Mouse (Mus musculus): Measurements from ENCODE around the gene Hbb-bt. TPM values are rescaled to one million over a fixed set of nuclear protein-coding genes. Genes with fewer than 3 reads are reported as not detected.
"Not testable (repeated sequence)": the region's sequence is repeated elsewhere in the genome, so short reads cannot be mapped to it uniquely, and the experiment has no call there.

Gene Hbb-bt
- 10 to 100 TPM; 40.8 to 52.6 TPM for total RNA-seq (2021)
- long read RNA-seq, experiment 1, transcript Hbb-bt-201 (3 exons, 703 nt), result major isoform, 10 of 10 reads
- long read RNA-seq, experiment 1, partial matches to known transcripts, result 0 of 10 reads
- long read RNA-seq, experiment 1, other reads (novel, unspliced or antisense), result 0 of 10 reads
- long read RNA-seq, experiment 2, transcript Hbb-bt-201 (3 exons, 703 nt), result major isoform, 20 of 20 reads
- long read RNA-seq, experiment 2, partial matches to known transcripts, result 0 of 20 reads
- long read RNA-seq, experiment 2, other reads (novel, unspliced or antisense), result 0 of 20 reads

- DNase-seq (ENCODE audit: low spot score in 2 of 2), result no peak
These were observed at the start of gene Hbb-bt for GRCm38 (mm10) chr7:103813766-103814165. Gene Hbb-bt, minus strand, starts transcription at chr7:103813996.

GRCm38 (mm10) chr7:103861531-103861930 lies 47.7 kb upstream of the Hbb-bt start:
- DNase-seq (ENCODE audit: low spot score in 2 of 2), result no peak

GRCm38 (mm10) chr7:103860855-103861254 lies 47.1 kb upstream of the Hbb-bt start:
- DNase-seq (ENCODE audit: low spot score in 2 of 2), result no peak

GRCm38 (mm10) chr7:103859076-103859475 lies 45.3 kb upstream of the Hbb-bt start:
- no peak for DNase-seq (ENCODE audit: low spot score in 2 of 2)

GRCm38 (mm10) chr7:103854669-103855068 lies 40.9 kb upstream of the Hbb-bt start:
- DNase-seq (ENCODE audit: low spot score in 2 of 2), result no peak

- no peak for DNase-seq (ENCODE audit: low spot score in 2 of 2)
These were observed 39.3 kb upstream of the Hbb-bt start, which contains the start of gene Hbb-y for GRCm38 (mm10) chr7:103853090-103853489. Gene Hbb-y, minus strand, starts transcription at chr7:103853216.

GRCm38 (mm10) chr7:103844525-103845325 lies 30.9 kb upstream of the Hbb-bt start:
- DNase-seq (ENCODE audit: low spot score in 2 of 2), result no peak

- no peak for DNase-seq (ENCODE audit: low spot score in 2 of 2)
These were observed 29.2 kb upstream of the Hbb-bt start, which contains the start of gene Hbb-bh1 for GRCm38 (mm10) chr7:103843034-103843433. Gene Hbb-bh1, minus strand, starts transcription at chr7:103843164.

GRCm38 (mm10) chr7:103840268-103840667 lies 26.5 kb upstream of the Hbb-bt start, which contains the start of gene Hbb-bh2:
Gene Hbb-bh2, minus strand, starts transcription at chr7:103840520.
- no peak for DNase-seq (ENCODE audit: low spot score in 2 of 2)

- no peak for DNase-seq (ENCODE audit: low spot score in 2 of 2)
These were observed 14.0 kb upstream of the Hbb-bt start, which contains the start of gene Hbb-bs for GRCm38 (mm10) chr7:103827808-103828207. Gene Hbb-bs, minus strand, starts transcription at chr7:103828096.

- DNase-seq (ENCODE audit: low spot score in 2 of 2), result not testable (repeated sequence)
These were observed 13.3 kb upstream of the Hbb-bt start for GRCm38 (mm10) chr7:103827139-103827538.

- DNase-seq (ENCODE audit: low spot score in 2 of 2), result no peak
These were observed 12.6 kb upstream of the Hbb-bt start for GRCm38 (mm10) chr7:103826255-103826887.

GRCm38 (mm10) chr7:103825536-103826254 lies 11.9 kb upstream of the Hbb-bt start:
- no peak for DNase-seq (ENCODE audit: low spot score in 2 of 2)

- DNase-seq (ENCODE audit: low spot score in 2 of 2), result no peak
These were observed 10.8 kb upstream of the Hbb-bt start for GRCm38 (mm10) chr7:103824597-103824996.

- not testable (repeated sequence) for DNase-seq (ENCODE audit: low spot score in 2 of 2)
These were observed 1.3 kb upstream of the Hbb-bt start for GRCm38 (mm10) chr7:103815085-103815484.

- not testable (repeated sequence) for DNase-seq (ENCODE audit: low spot score in 2 of 2)
These were observed 644 bp downstream of the Hbb-bt start for GRCm38 (mm10) chr7:103813152-103813551.

- DNase-seq (ENCODE audit: low spot score in 2 of 2), result no peak
These were observed 1.6 kb downstream of the Hbb-bt start for GRCm38 (mm10) chr7:103812174-103812573.

- DNase-seq (ENCODE audit: low spot score in 2 of 2), result no peak
These were observed 2.5 kb downstream of the Hbb-bt start for GRCm38 (mm10) chr7:103811223-103811845.

- DNase-seq (ENCODE audit: low spot score in 2 of 2), result no peak
These were observed 3.0 kb downstream of the Hbb-bt start for GRCm38 (mm10) chr7:103810746-103811145.

- DNase-seq (ENCODE audit: low spot score in 2 of 2), result no peak
These were observed 3.5 kb downstream of the Hbb-bt start for GRCm38 (mm10) chr7:103810296-103810695.

All from left cerebral cortex, adult 18-20 months (tissue).